Mouse (Mus musculus): ENCODE results near the gene Pde7b. TPM values are rescaled to one million over a fixed set of nuclear protein-coding genes. Genes with fewer than 3 reads are reported as not detected.

Gene Pde7b
- total RNA-seq, 1 experiment from 2014 or later: 13.6 TPM

Other genes with a start within 250 kb of the Pde7b start
- 9.9 and 15.2 TPM in 2 replicates for gene Ahi1, start 227.5 kb upstream of the Pde7b start, total RNA-seq (2017)